Mouse (Mus musculus) bone marrow macrophage, adult 2 months (primary cell): Measurements from ENCODE around the gene Mcm10. TPM values are rescaled to one million over a fixed set of nuclear protein-coding genes. Genes with fewer than 3 reads are reported as not detected.

Source experiments
- H3K27ac ChIP-seq: 2 replicates; pipeline ENCODE4 v1.5.1; 2012; ENCODE audit warnings: low read depth, low read length; ENCODE audit not compliant: insufficient read depth
- H3K4me1 ChIP-seq: 2 replicates; pipeline ENCODE4 v1.6.1; 2012; ENCODE audit warnings: low read length; ENCODE audit not compliant: control insufficient read depth, insufficient read depth
- H3K4me3 ChIP-seq: 2 replicates; pipeline ENCODE4 v1.5.1; 2012; ENCODE audit warnings: mild to moderate bottlenecking, low read length, moderate library complexity; ENCODE audit not compliant: insufficient read depth
- CTCF ChIP-seq: IDR thresholded peaks from 2 replicates; pipeline ENCODE4 v1.5.1; 2012; ENCODE audit warnings: low read depth, mild to moderate bottlenecking, low read length, moderate library complexity
- POLR2A ChIP-seq: IDR thresholded peaks from 2 replicates; pipeline ENCODE4 v1.6.1; 2012; ENCODE audit warnings: mild to moderate bottlenecking, low read depth, low read length, borderline replicate concordance
- polyA plus RNA-seq: library from polyadenylated mRNA; stranded (reverse); fragments of >200 nt; gene quantifications from 2 replicates; pipeline ENCODE4 v1.2.4, GENCODE M21; 2012; ENCODE audit not compliant: missing spikeins, insufficient read depth, insufficient read length

Gene Mcm10
- polyA plus RNA-seq, 1 experiment, result 13.4 TPM

GRCm38 (mm10) chr2:5016922-5017321 lies 4.3 kb upstream of the Mcm10 start:
- Histone ChIP-seq H3K4me1 (peaks cover 8% of the 10 kb centered on the region), H3K27ac (no peak overlapping the region), H3K4me3 (no peak overlapping the region)
- TF ChIP-seq POLR2A (no peak), CTCF (no peak)

GRCm38 (mm10) chr2:5015527-5015926 lies 2.9 kb upstream of the Mcm10 start:
- Histone ChIP-seq H3K4me1 (peaks cover 11% of the 10 kb centered on the region), H3K27ac (no peak overlapping the region), H3K4me3 (no peak overlapping the region)
- TF ChIP-seq POLR2A, result no peak
- TF ChIP-seq CTCF, result no peak

- H3K4me3 ChIP-seq, result no peak overlapping the region
- TF ChIP-seq CTCF (no peak), POLR2A (no peak)
- peak overlapping the region; percentile 46 for H3K27ac ChIP-seq
- peaks cover 11% of the 10 kb centered on the region for H3K4me1 ChIP-seq
Measured at GRCm38 (mm10) chr2:5014616-5015015, 2.0 kb upstream of the Mcm10 start.

GRCm38 (mm10) chr2:5011898-5012490 lies 597 bp downstream of the Mcm10 start:
- Histone ChIP-seq H3K27ac (peak overlapping the region; percentile 55), H3K4me1 (peaks cover 11% of the 10 kb centered on the region), H3K4me3 (peak overlapping the region; percentile 85)
- TF ChIP-seq POLR2A, result no peak
- no peak for TF ChIP-seq CTCF

DNA sequence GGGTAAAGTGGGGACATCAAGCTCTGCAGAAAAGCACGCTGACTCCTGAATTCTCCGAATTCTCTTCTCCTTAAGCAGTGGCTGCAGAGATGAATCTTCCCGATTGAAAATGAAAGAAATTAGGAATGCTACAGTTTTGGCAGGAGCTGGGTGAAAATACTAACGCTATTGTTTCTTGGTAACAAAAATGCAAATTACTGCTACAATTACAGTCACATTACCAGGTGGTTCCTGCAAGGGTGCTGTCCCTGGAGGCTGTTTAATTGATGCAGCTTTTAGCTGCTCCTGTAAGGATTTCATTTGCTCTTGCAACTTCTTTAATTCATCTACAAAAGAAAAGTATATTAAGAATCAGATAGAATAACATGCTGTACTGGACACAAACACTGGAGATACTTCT lies 5.5 kb downstream of the Mcm10 start:
- Histone ChIP-seq H3K4me3 (no peak overlapping the region), H3K27ac (no peak overlapping the region), H3K4me1 (peaks cover 3% of the 10 kb centered on the region)
- no peak for TF ChIP-seq CTCF
- no peak for TF ChIP-seq POLR2A

DNA sequence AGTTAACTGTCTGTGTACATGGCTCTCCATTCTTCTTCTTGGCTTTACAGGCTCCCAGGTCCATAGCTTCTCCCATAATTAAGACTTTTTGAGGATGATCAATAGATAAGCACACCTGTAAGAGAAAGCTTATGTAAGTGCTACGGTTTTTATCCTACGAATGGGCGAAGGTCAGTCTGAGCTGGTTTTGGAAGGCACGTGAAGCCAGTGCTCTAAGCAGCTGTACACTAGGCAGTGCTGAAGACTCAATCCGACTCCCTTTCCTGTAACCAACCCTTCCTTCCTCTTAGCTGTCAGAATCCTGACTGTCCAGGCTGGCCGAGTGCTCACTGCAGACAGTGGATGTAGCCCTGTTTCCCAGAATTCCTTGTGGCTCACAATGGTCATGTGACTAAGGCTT lies 11.3 kb downstream of the Mcm10 start:
- H3K4me3 ChIP-seq, result no peak overlapping the region
- H3K4me1 ChIP-seq, result no peaks in the 10 kb centered on the region
- H3K27ac ChIP-seq, result no peak overlapping the region
- TF ChIP-seq POLR2A, result no peak
- TF ChIP-seq CTCF, result no peak

GRCm38 (mm10) chr2:4998905-4999304 lies 13.7 kb downstream of the Mcm10 start:
- TF ChIP-seq POLR2A (no peak), CTCF (no peak)
- Histone ChIP-seq H3K27ac (no peak overlapping the region), H3K4me3 (no peak overlapping the region), H3K4me1 (no peaks in the 10 kb centered on the region)

- TF ChIP-seq POLR2A (no peak), CTCF (no peak)
- no peaks in the 10 kb centered on the region for H3K4me1 ChIP-seq
- H3K27ac ChIP-seq, result no peak overlapping the region
- H3K4me3 ChIP-seq, result no peak overlapping the region
Measured at GRCm38 (mm10) chr2:4996421-4996824, 16.2 kb downstream of the Mcm10 start.

GRCm38 (mm10) chr2:4995646-4996045 lies 16.9 kb downstream of the Mcm10 start:
- TF ChIP-seq POLR2A, result no peak
- TF ChIP-seq CTCF, result no peak
- H3K4me1 ChIP-seq, result no peaks in the 10 kb centered on the region
- no peak overlapping the region for H3K27ac ChIP-seq
- no peak overlapping the region for H3K4me3 ChIP-seq

- TF ChIP-seq CTCF (no peak), POLR2A (no peak)
- Histone ChIP-seq H3K27ac (no peak overlapping the region), H3K4me1 (no peaks in the 10 kb centered on the region), H3K4me3 (no peak overlapping the region)
Measured at GRCm38 (mm10) chr2:4994436-4994835, 18.2 kb downstream of the Mcm10 start.
